Mouse (Mus musculus): ENCODE measurements around the gene Gm8677. TPM values are rescaled to one million over a fixed set of nuclear protein-coding genes. Genes with fewer than 3 reads are reported as not detected.

The Gm8677 gene
- polyA plus RNA-seq (2015; fragmentation: Nextera tagmentation; extraction: Ambion mirVana) = not detected in 2 replicates

DNA sequence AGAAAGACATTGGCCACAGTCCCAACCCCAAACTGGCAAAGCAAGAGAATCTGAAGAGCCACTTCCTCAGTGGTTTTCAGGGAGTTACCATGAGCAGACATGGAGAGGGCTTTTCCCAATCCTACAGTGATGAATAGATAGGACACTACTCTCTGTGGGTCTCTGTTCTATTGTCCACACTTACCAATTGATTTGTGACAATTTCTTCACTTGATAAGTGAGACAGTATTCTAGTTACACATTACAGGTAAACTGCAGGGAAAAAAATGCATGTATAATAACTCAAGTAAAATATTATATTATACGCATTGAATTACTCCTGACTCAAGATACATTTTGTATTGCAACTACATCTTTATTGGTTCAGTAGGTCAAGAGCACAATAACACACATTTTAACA is at the start of gene Gm8677:
Gene Gm8677 (minus strand): TSS at position 101 of the 400 bp plus-strand sequence.

DNA sequence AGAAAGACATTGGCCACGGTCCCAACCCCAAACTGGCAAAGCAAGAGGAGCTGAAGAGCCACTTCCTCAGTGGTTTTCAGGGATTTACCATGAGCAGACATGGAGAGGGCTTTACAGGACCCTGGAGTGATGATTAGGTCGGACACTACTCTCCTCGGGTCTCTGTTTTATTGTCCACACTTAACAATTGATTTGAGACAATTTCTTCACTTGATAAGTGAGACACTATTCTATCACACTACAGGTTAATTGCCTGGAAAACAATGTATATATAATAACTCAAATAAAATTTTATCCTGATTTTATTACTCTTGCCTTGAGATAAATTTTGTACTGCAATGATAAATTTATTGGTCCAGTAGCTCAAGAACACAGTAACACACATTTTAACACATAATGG is 30.6 kb upstream of the Gm8677 start, which contains the start of gene Gm4201:
Gene Gm4201 (minus strand): TSS at position 101 of the 400 bp plus-strand sequence.

DNA sequence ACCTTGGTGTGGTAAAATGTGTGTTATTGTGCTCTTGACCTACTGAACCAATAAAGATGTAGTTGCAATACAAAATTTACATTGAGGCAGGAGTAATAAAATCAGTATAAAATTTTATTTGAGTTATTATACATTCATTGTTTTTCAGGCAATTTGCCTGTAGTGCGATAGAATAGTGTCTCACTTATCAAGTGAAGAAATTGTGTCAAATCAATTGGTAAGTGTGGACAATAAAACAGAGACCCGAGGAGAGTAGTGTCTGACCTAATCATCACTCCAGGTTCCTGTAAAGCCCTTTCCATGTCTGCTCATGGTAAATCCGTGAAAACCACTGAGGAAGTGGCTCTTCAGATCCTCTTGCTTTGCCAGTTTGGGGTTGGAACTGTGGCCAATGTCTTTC is 12.0 kb downstream of the Gm8677 start, which contains the start of gene Vmn1r152:
Gene Vmn1r152 (plus strand): TSS at position 301 of the 400 bp plus-strand sequence.

DNA sequence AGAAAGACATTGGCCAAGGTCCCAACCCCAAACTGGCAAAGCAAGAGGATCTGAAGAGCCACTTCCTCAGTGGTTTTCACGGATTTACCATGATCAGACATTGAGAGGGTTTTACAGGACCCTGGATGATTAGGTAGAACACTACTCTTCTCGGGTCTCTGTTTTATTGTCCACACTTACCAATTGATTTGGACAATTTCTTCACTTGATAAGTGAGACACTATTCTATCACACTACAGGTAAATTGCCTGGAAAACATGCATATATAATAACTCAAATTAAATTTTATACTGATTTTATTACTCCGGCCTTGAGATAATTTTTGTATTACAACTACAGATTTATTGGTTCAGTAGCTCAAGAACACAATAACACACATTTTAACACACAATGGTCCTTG is 35.1 kb downstream of the Gm8677 start, which contains the start of gene Vmn1r151:
Gene Vmn1r151 (minus strand): TSS at position 101 of the 400 bp plus-strand sequence.

Other genes starting within 250 kb of the Gm8677 start
- not detected in 2 replicates for gene Gm4187, start 205.2 kb downstream of the Gm8677 start, polyA plus RNA-seq (2015; fragmentation: Nextera tagmentation; extraction: Ambion mirVana)
- not detected in 2 replicates for gene Gm8660, start 163.8 kb downstream of the Gm8677 start, polyA plus RNA-seq (2015; fragmentation: Nextera tagmentation; extraction: Ambion mirVana)
- not detected in 2 replicates for gene Vmn1r148, start 121.3 kb downstream of the Gm8677 start, polyA plus RNA-seq (2015; fragmentation: Nextera tagmentation; extraction: Ambion mirVana)
- not detected in 2 replicates for gene Vmn1r149, start 96.7 kb downstream of the Gm8677 start, polyA plus RNA-seq (2015; fragmentation: Nextera tagmentation; extraction: Ambion mirVana)
- not detected in 2 replicates for gene Gm10665, start 70.8 kb downstream of the Gm8677 start, polyA plus RNA-seq (2015; fragmentation: Nextera tagmentation; extraction: Ambion mirVana)
- not detected in 2 replicates for gene Vmn1r151, start 35.2 kb downstream of the Gm8677 start, polyA plus RNA-seq (2015; fragmentation: Nextera tagmentation; extraction: Ambion mirVana)
- not detected in 2 replicates for gene Vmn1r152, start 11.9 kb downstream of the Gm8677 start, polyA plus RNA-seq (2015; fragmentation: Nextera tagmentation; extraction: Ambion mirVana)
- gene Gm4201, start 30.5 kb upstream of the Gm8677 start, polyA plus RNA-seq (2015; fragmentation: Nextera tagmentation; extraction: Ambion mirVana) = not detected in 2 replicates
- not detected in 2 replicates for gene Gm4565, start 53.2 kb upstream of the Gm8677 start, polyA plus RNA-seq (2015; fragmentation: Nextera tagmentation; extraction: Ambion mirVana)
- not detected in 2 replicates for gene Vmn1r155, start 123.1 kb upstream of the Gm8677 start, polyA plus RNA-seq (2015; fragmentation: Nextera tagmentation; extraction: Ambion mirVana)
- gene Gm8693, start 157.4 kb upstream of the Gm8677 start, polyA plus RNA-seq (2015; fragmentation: Nextera tagmentation; extraction: Ambion mirVana) = not detected in 2 replicates
- gene Gm4567, start 184.8 kb upstream of the Gm8677 start, polyA plus RNA-seq (2015; fragmentation: Nextera tagmentation; extraction: Ambion mirVana) = not detected in 2 replicates
- gene Vmn1r157, start 226.8 kb upstream of the Gm8677 start, polyA plus RNA-seq (2015; fragmentation: Nextera tagmentation; extraction: Ambion mirVana) = not detected in 2 replicates

Data from neural tube, postnatal 0 days (tissue).